Mouse (Mus musculus): ENCODE measurements around the gene Chil1.

The Chil1 gene

DNA sequence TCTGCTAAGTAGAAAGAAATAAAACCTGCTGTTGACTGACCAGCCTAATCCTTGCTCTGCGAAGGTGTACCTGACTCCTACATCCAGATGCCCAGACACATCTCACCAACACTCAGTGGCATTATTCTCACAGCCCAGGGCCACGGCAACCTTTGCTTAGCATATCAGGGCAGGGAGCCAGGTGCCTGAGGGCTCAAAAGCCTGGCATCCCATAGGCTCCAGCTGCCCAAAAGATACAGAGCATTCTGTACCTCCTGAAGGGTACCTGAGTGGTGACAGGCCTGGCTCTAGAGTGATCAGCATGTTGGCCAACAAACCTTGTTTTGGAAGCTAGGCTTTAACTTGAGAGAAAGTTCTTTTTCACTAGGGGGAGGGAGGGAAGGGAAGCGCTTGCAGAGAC is 49.3 kb downstream of the Chil1 start:
- DNase-seq (ENCODE audit: low read depth): no peak

DNA sequence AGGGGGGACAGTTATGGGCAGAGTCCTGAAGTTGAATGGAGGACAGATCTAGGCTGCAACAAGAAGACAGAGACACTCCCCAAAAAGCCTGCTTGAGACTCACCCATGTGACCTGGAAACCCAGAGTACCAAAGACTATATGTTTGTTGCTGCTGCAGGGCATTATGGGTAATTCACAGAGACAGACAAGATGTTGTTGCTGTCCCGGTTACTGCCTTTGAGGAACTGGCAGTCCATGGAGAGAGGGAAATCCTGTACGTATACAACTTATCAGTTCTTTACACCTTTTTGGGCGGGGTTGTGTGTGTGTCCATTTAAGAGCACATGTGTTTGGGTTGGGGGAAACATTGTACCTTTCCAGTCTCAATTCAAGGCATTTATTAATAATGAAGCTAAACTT is 49.7 kb downstream of the Chil1 start:
- no peak for DNase-seq (ENCODE audit: low read depth)

DNA sequence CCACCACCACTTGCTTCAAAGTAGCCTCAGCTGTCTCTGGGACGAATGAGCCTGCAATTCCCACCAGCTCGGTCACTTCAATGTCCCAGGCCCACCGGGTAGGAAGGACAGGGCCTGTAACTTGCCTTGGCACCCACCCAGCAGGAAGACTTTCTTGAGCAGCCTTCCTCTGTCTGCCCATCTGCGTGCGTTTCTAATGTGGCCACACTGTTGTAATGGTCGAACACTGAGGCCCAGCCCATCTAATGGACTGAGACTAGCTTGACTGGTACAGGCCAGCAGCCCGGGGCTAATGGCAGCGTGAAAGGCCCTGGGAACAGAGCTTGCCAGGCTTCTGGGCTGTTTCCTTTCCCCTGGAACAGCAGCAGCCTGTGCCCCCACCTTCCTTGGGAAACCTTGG is 50.4 kb downstream of the Chil1 start:
- no peak for DNase-seq (ENCODE audit: low read depth)

DNA sequence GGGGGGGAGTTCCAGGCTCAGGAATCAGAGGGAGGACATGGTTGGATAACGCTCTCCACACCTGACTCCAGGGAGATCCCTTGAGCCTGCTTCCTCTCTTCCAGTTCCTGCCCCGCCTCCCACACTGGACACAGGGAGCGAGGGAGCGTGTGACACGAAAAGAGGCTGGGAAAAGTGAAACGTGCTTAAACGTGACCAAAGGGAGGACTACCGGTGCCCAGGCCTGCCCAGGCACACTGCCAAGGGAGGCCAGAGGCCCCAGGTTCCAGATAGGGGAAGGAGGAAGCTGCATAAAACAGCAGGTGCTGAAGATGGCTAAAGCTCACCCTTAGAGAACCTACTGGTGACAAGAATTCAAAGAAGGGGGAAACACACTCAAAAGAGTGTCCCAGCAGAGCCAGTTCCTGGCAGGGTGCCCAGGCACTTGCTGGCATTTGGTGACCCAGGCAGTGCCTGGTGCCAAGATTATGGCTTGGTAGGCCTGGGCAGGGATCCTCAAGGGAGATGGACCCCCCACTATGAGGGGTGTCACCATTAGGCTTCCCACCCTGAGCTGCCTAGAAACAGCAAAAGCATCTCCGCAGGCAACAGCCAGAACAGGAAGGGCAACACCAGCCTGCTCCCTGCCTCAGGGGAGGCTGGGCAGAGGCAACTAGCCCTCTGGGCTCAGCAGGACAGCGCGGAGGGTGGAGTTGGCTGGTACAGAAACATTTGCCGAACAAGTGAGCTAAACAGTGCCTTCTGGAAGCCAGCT is 51.0 kb downstream of the Chil1 start:
- no peak for DNase-seq (ENCODE audit: low read depth)

DNA sequence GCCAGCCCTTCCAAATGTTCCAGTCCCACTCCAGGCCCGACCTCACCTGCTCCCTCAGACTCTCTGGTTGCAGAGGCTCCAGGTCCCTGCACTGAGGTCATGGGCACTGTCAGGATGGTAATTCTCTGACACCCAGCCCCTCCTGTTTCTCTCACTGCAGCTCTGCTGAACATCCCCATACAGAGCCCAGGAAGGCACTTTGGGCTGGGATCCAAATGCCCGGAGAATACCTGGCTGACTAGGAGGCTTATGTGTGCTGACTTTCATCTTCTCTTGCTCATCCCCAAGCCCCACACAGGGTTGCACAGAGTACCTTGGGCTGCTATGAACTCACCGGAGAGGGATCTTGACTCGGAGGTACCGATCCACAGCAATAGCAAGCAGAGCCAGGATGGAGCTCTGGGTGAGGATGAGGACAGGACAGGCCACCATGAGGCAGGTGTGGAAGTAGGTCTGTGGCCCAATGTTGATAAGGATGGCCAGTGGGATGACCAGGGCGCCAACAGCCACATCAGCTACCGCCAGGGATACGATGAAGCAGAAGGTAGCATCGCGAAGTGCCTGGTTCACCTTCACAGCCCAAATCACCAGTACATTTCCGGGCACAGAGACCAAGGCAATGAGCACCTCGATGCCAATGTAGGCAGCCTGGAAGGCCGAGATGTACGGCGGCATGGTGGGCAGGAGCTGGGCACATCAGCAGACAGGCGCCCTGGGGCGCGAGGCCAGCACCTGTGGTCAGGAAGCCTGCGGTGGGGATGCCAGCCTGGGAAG is 51.9 kb downstream of the Chil1 start:
- DNase-seq (ENCODE audit: low read depth): no peak

DNA sequence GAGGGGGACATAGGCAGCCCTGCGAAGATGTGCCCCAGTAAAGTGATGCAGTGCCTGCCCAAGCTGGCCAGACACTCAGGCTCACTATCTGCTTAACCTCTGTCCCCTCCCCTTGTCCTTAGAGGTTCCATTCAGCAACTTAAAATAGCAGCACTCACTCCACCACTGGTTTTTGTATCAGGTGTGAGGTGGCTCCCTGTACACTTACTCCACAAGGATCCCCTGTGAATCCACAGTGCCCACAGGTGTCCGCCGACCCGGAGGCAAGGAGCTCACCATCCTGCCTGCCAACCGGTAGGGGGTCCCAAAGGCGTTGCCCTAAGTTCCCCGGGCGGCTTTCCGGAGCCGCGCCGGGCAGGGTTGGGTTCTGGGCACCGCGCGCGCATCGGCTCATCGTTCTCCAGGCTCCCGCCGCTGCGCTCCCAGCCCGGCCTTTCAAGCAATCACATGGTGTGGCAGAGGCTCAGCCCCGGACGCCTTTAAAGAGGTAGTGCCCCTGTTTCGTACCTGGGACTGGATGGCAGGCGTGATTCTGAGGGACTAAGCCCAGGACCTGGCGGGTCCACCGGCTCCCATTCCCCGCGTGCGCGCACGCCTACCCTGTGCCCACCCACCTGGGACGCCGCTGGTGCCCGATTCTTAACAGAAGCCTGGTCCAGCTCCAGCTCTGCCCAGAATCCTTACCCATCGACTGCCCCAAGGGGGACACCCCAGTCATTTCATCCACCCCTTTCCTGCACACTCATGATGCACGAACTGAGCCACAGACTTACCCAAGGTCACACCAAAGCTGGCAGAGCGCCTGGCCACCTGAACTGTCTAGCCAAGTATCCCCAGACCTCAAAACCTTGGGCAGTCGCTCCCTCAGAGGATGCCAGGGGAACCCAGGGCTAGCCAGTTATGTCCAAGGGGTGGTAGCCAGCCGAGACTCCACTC is 52.7 kb downstream of the Chil1 start:
- DNase-seq (ENCODE audit: low read depth): no peak

DNA sequence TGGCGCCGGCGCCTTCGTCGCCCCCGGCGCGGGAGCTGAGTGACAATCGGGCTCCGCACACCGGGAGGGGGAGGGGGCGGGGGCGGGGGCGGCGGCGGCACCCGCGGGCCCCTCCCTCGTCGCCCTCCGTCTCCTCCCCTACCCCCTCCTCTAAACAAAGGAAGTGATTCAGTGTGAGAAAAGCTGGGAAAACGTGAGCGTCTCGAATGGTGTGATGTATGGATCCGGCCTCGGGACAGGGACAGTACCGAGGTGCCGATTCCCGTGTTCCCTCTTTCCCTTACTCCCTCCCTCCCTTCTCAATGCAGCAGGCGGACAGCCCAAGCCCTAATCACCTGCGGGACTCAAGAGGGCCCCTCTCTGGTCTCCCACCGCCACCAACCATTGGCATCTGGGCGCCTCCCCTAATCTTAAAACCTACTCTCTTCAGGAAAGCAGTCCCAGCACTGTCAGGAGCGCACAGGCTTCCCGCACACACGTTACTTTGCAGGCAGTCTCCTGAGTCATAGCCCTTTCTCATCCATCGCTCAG is 53.5 kb downstream of the Chil1 start, which contains the start of gene Adora1:
Gene Adora1 (minus strand): TSS at position 41 of the 531 bp plus-strand sequence.
- no peak for DNase-seq (ENCODE audit: low read depth)

DNA sequence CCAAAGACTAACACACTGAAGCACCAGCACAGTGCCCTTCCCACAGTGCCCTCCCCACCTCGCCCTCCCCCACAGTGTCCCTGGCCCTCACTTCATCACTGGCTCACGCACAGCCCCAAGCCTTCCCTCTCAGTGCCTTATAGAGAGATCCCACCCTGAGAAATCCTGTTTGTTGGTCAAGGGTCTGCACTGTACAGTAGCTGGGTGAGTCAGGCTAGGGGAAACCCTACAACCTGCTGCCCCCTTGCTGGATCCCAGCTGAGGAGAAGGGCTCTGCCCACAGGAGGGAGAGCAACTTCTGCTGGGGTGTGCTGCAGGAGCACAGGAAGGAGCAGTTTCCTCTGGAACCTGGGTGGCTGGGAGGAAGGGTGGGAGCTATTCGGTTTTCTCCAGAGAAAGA is 54.2 kb downstream of the Chil1 start:
- DNase-seq (ENCODE audit: low read depth): no peak

DNA sequence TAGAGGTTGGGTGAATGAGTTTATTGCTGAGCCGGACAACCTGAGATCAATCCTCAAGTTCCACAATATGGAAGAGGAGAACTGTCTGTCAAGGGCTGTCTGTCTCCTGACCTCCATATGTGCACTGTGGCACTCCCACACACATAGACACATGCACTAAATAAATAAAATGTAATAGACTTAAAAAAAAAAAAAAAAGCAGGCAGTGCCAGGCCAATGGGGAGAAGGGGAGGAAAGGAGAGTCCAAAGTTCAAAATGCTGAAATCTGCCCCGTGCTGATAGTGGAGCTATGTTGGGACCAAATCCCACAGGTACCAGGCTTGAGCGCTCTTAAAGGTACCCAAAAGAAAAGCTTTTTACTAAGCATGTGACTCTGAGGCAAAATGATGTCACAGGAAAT is 55.5 kb downstream of the Chil1 start:
- no peak for DNase-seq (ENCODE audit: low read depth)
